Comparison of ENCODE assay signal across 8 mouse cellular contexts in the genomic region with DNA sequence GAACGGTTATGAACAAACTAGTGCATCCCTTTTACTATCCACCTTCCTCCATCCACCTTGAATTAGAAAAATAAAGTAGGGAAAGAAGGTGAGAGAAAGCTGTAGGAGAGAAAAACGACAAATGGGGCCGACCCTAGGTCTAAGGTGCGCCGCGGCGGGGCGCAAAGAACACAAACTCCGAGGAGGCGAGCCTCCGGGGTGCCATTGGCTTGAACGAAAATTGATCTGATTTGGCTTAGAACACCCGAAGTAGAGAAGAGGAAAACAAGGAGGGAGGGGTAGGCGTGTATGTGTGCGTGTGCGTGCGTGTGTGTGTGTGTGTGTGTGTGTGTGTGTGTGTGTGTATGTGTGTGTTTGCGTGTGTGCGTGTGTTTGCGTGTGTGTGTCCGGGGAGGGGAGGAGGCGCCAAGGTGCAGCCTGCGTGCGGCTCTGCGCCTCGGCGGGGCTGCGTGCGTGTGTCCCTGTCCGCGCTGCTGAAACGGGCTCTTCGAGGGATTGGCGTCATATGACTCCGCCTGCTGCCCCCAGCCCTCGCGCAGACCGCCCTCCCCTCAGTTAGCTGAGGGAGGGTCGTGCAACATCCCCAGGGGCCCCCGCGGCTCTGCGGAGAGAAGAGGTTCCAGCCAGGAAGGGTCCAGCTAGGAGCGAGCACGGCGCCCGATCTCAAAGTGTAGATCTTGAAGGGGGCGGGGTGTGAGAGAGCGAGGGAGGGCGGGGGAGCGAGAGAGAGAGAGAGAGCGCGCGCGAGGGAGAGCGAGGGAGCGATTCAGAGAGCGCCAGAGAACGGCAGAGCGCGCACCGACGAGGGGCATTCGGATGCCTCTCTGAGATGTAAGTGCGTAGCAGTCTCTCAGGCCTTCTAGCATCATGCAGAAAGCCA. TPM values are rescaled to one million over a fixed set of nuclear protein-coding genes. Genes with fewer than 3 reads are reported as not detected.
DNase-seq lines count a peak whose midpoint lies in the region; ATAC-seq lines count a peak whose summit lies in the region.

TSS of gene Rasgrf1 (plus strand) at position 778 of the 880 bp plus-strand sequence.

- DNase-seq in kidney, postnatal 25 days = no peak
- peak; percentile 58 for DNase-seq in cerebellum, adult 11 months
- no peak for DNase-seq in liver, embryonic 13.5 days
- peak; percentile 73 for DNase-seq in right cerebral cortex, adult 18-20 months
- DNase-seq in thymus, postnatal 25 days = no peak

- H3K4me2 ChIP-seq in kidney, embryonic 14.5 days (replicated peaks; ENCODE audit: low read depth, low read length) = peak within 1 kb of the TSS; percentile 86
- peak within 1 kb of the TSS; percentile 95 for H3K4me2 ChIP-seq in forebrain, embryonic 16.5 days (ENCODE audit: low read length)
- H3K4me2 ChIP-seq in intestine, embryonic 16.5 days (ENCODE audit: low read depth, low read length) = peak within 1 kb of the TSS; percentile 92
- peak within 1 kb of the TSS; percentile 56 for H3K4me2 ChIP-seq in liver, embryonic 13.5 days

- H3K4me1 ChIP-seq in kidney, embryonic 14.5 days (ENCODE audit: control insufficient read depth, insufficient read depth, low read length) = peaks cover 17% of the 10 kb centered on the region
- peaks cover 30% of the 10 kb centered on the region for H3K4me1 ChIP-seq in forebrain, embryonic 16.5 days (replicated peaks; ENCODE audit: control insufficient read depth, insufficient read depth, low read length)
- peaks cover 21% of the 10 kb centered on the region for H3K4me1 ChIP-seq in intestine, embryonic 16.5 days (ENCODE audit: control insufficient read depth, insufficient read depth, low read length)
- H3K4me1 ChIP-seq in liver, embryonic 13.5 days (replicated peaks) = peaks cover 7% of the 10 kb centered on the region

- H3K27ac ChIP-seq in kidney, embryonic 14.5 days (ENCODE audit: low read depth, low read length) = no peak within 1 kb of the TSS
- no peak within 1 kb of the TSS for H3K27ac ChIP-seq in forebrain, embryonic 16.5 days (ENCODE audit: low read length)
- H3K27ac ChIP-seq in intestine, embryonic 16.5 days (ENCODE audit: low read length) = no peak within 1 kb of the TSS
- no peak within 1 kb of the TSS for H3K27ac ChIP-seq in liver, embryonic 13.5 days

- ATAC-seq in kidney, embryonic 14.5 days (ENCODE audit: low FRiP score, low TSS enrichment) = peak; percentile 70
- peak; percentile 82 for ATAC-seq in forebrain, embryonic 16.5 days
- ATAC-seq in intestine, embryonic 16.5 days = peak; percentile 46
- ATAC-seq in liver, embryonic 13.5 days (ENCODE audit: low read depth) = no peak

- no peak within 1 kb of the TSS for H3K9ac ChIP-seq in kidney, embryonic 14.5 days (ENCODE audit: low read depth, low read length)
- H3K9ac ChIP-seq in forebrain, embryonic 16.5 days (replicated peaks; ENCODE audit: low read depth, low read length) = peak within 1 kb of the TSS; percentile 64
- peak within 1 kb of the TSS; percentile 24; the same call in 1 of the 2 replicates for H3K9ac ChIP-seq in intestine, embryonic 16.5 days (ENCODE audit: low read depth, low read length)
- H3K9ac ChIP-seq in liver, embryonic 13.5 days = no peak within 1 kb of the TSS

- WGBS in kidney, embryonic 14.5 days = 1% methylated on average over 58 of the region's 64 CpGs
- WGBS in forebrain, embryonic 16.5 days = under 1% methylated on average over 51 of the region's 64 CpGs
- under 1% methylated on average over 61 of the region's 64 CpGs for WGBS in intestine, embryonic 16.5 days
- 3% methylated on average over 58 of the region's 64 CpGs for WGBS in liver, embryonic 13.5 days (ENCODE audit: insufficient replicate concordance)

- peaks cover 85% of the 10 kb centered on the region for H3K27me3 ChIP-seq in kidney, embryonic 14.5 days (ENCODE audit: control insufficient read depth, insufficient read depth, low read length)
- H3K27me3 ChIP-seq in forebrain, embryonic 16.5 days (replicated peaks; ENCODE audit: control insufficient read depth, insufficient read depth, low read length) = peaks cover 62% of the 10 kb centered on the region
- H3K27me3 ChIP-seq in intestine, embryonic 16.5 days (replicated peaks; ENCODE audit: control insufficient read depth, insufficient read depth, low read length) = peaks cover 59% of the 10 kb centered on the region
- peaks cover 72% of the 10 kb centered on the region for H3K27me3 ChIP-seq in liver, embryonic 13.5 days

- no peaks in the 10 kb centered on the region for H3K36me3 ChIP-seq in kidney, embryonic 14.5 days (ENCODE audit: control insufficient read depth, insufficient read depth, low read length)
- no peaks in the 10 kb centered on the region for H3K36me3 ChIP-seq in forebrain, embryonic 16.5 days (ENCODE audit: control insufficient read depth, insufficient read depth)
- no peaks in the 10 kb centered on the region for H3K36me3 ChIP-seq in intestine, embryonic 16.5 days (ENCODE audit: control insufficient read depth, insufficient read depth, low read length)
- H3K36me3 ChIP-seq in liver, embryonic 13.5 days = no peaks in the 10 kb centered on the region

- H3K9me3 ChIP-seq in kidney, embryonic 14.5 days (ENCODE audit: control insufficient read depth, low read length) = no peaks in the 10 kb centered on the region
- no peaks in the 10 kb centered on the region for H3K9me3 ChIP-seq in forebrain, embryonic 16.5 days (ENCODE audit: control insufficient read depth, low read length)
- no peaks in the 10 kb centered on the region for H3K9me3 ChIP-seq in intestine, embryonic 16.5 days (ENCODE audit: control insufficient read depth, low read length)
- no peaks in the 10 kb centered on the region for H3K9me3 ChIP-seq in liver, embryonic 13.5 days (replicated peaks)

- H3K4me3 ChIP-seq in kidney, embryonic 14.5 days (ENCODE audit: low read length) = peak within 1 kb of the TSS; percentile 45
- peak within 1 kb of the TSS; percentile 62 for H3K4me3 ChIP-seq in forebrain, embryonic 16.5 days (replicated peaks; ENCODE audit: low read length)
- H3K4me3 ChIP-seq in intestine, embryonic 16.5 days (ENCODE audit: low read length) = peak within 1 kb of the TSS; percentile 58
- H3K4me3 ChIP-seq in liver, embryonic 13.5 days (replicated peaks) = peak within 1 kb of the TSS; percentile 39

RNA-seq across cellular contexts. Expression of gene Rasgrf1, which starts in this region (rescaled TPM):
- polyA plus RNA-seq in kidney, embryonic 14.5 days (2014; fragmentation: Nextera tagmentation; extraction: Ambion mirVana) = 0.11 and 0.59 TPM in 2 replicates
- 7.0 and 11.2 TPM in 2 replicates for polyA plus RNA-seq in forebrain, embryonic 16.5 days (2015; fragmentation: Nextera tagmentation; extraction: Ambion mirVana)
- polyA plus RNA-seq in intestine, embryonic 16.5 days (2015; fragmentation: Nextera tagmentation; extraction: Ambion mirVana) = 0.12 and 0.20 TPM in 2 replicates
- not detected in 2 replicates for polyA plus RNA-seq in liver, embryonic 13.5 days (2015; fragmentation: Nextera tagmentation; extraction: Ambion mirVana)

Comparison
In these comparisons a context has a peak if more than half of its experiments do, and no peak if none do; other contexts are left out.
1. Peak in ATAC-seq, H3K4me3 ChIP-seq and H3K4me2 ChIP-seq in kidney, embryonic 14.5 days; RNA of the gene not detected or under 1 TPM.
2. Peak in ATAC-seq, H3K4me3 ChIP-seq, H3K9ac ChIP-seq and H3K4me2 ChIP-seq in intestine, embryonic 16.5 days; RNA of the gene not detected or under 1 TPM.
3. DNase-seq: peak in cerebellum, adult 11 months (single experiment) and right cerebral cortex, adult 18-20 months (single experiment); none in kidney, postnatal 25 days (0 of 2), liver, embryonic 13.5 days (single experiment) and thymus, postnatal 25 days (single experiment).
4. Peak in every context shown above with its lines, with median percentiles within 50 percentile points of each other: H3K4me2 ChIP-seq and H3K4me3 ChIP-seq.